Mouse (Mus musculus): Measurements from ENCODE around the gene Akap13.
"Not testable (repeated sequence)": the region's sequence is repeated elsewhere in the genome, so short reads cannot be mapped to it uniquely, and the experiment has no call there.

The Akap13 gene

GRCm38 (mm10) chr7:75774095-75775078 lies 319.1 kb downstream of the Akap13 start:
- not testable (repeated sequence) for DNase-seq

- DNase-seq, result no peak
Observed at GRCm38 (mm10) chr7:75778053-75778452, 322.7 kb downstream of the Akap13 start.

- DNase-seq, result no peak
Observed at GRCm38 (mm10) chr7:75780812-75781211, 325.5 kb downstream of the Akap13 start.

GRCm38 (mm10) chr7:75781298-75781947 lies 326.1 kb downstream of the Akap13 start:
- no peak for DNase-seq

GRCm38 (mm10) chr7:75781948-75782722 lies 326.8 kb downstream of the Akap13 start:
- DNase-seq, result peak; percentile 83

- DNase-seq, result no peak
Observed at GRCm38 (mm10) chr7:75782723-75783011, 327.3 kb downstream of the Akap13 start.

- no peak for DNase-seq
Observed at GRCm38 (mm10) chr7:75785388-75786328, 330.3 kb downstream of the Akap13 start.

GRCm38 (mm10) chr7:75786812-75787211 lies 331.5 kb downstream of the Akap13 start:
- no peak for DNase-seq

- no peak for DNase-seq
Observed at GRCm38 (mm10) chr7:75787371-75787770, 332.0 kb downstream of the Akap13 start.

GRCm38 (mm10) chr7:75788069-75788800 lies 332.9 kb downstream of the Akap13 start:
- not testable (repeated sequence) for DNase-seq

- not testable (repeated sequence) for DNase-seq
Observed at GRCm38 (mm10) chr7:75788801-75789135, 333.4 kb downstream of the Akap13 start.

GRCm38 (mm10) chr7:75789746-75790145 lies 334.4 kb downstream of the Akap13 start:
- DNase-seq, result no peak

GRCm38 (mm10) chr7:75791092-75791837 lies 335.9 kb downstream of the Akap13 start:
- DNase-seq, result not testable (repeated sequence)

- DNase-seq, result no peak
Observed at GRCm38 (mm10) chr7:75793091-75793490, 337.8 kb downstream of the Akap13 start.

GRCm38 (mm10) chr7:75793654-75794335 lies 338.5 kb downstream of the Akap13 start:
- no peak for DNase-seq

GRCm38 (mm10) chr7:75795106-75795505 lies 339.8 kb downstream of the Akap13 start:
- no peak for DNase-seq

GRCm38 (mm10) chr7:75796474-75796873 lies 341.1 kb downstream of the Akap13 start:
- DNase-seq, result no peak

GRCm38 (mm10) chr7:75800530-75800929 lies 345.2 kb downstream of the Akap13 start:
- no peak for DNase-seq

- no peak for DNase-seq
Observed at GRCm38 (mm10) chr7:75801022-75801421, 345.7 kb downstream of the Akap13 start.
